Mouse (Mus musculus): Measurements from ENCODE around the gene Lactb. TPM values are rescaled to one million over a fixed set of nuclear protein-coding genes. Genes with fewer than 3 reads are reported as not detected.

The Lactb gene
- polyA plus RNA-seq, 1 experiment from 2014 or later: 11.9 TPM

DNA sequence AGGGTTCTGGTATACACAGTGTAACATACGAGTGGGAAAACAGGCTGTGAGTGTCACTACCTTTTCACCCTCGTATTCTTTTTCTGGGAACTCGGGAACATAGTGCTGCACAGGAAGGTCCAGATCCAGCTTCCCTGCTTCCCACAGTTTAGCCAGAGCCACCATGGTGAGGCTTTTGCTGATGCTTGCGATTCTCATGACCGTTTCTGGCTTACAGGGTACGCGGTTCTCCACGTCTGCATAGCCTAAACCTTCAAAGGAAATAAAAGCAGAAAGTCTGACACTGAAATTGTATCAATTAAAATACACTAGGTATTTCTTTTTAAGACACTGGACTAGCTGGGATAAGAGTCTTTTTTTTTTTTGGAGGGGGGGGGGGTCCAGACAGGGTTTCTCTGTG is 4.2 kb downstream of the Lactb start:
- 85% methylated on average over 8 of the region's 8 CpGs for WGBS
- ATAC-seq (ENCODE audit: insufficient read depth, low FRiP score, low TSS enrichment): no peak

GRCm38 (mm10) chr9:66967492-66967891 is 7.8 kb downstream of the Lactb start:
- no peaks in the 10 kb centered on the region for H3K36me3 ChIP-seq (ENCODE audit: control insufficient read depth, insufficient read depth, low read length)
- no peak overlapping the region for H3K27ac ChIP-seq (ENCODE audit: low read depth, low read length)
- no peaks in the 10 kb centered on the region for H3K4me1 ChIP-seq (ENCODE audit: control insufficient read depth, insufficient read depth, low read length)
- H3K9ac ChIP-seq (ENCODE audit: low read length): no peak overlapping the region
- H3K27me3 ChIP-seq (ENCODE audit: control insufficient read depth, insufficient read depth, low read length): no peaks in the 10 kb centered on the region
- H3K4me3 ChIP-seq (ENCODE audit: low read depth, low read length): no peak overlapping the region
- H3K9me3 ChIP-seq (ENCODE audit: control insufficient read depth, low read length): no peaks in the 10 kb centered on the region
- 83% methylated on average over 8 of the region's 8 CpGs for WGBS
- ATAC-seq (ENCODE audit: insufficient read depth, low FRiP score, low TSS enrichment) (no peak), DNase-seq (ENCODE audit: low spot score) (no peak)
- H3K4me2 ChIP-seq (ENCODE audit: low read depth): no peak overlapping the region

More for the DNA sequence above, 4.2 kb downstream of the Lactb start:
- Histone ChIP-seq H3K27me3 (ENCODE audit: control insufficient read depth, insufficient read depth, low read length) (no peaks in the 10 kb centered on the region), H3K4me2 (ENCODE audit: low read depth) (no peak overlapping the region), H3K4me3 (ENCODE audit: low read depth, low read length) (no peak overlapping the region), H3K9ac (ENCODE audit: low read length) (no peak overlapping the region), H3K9me3 (ENCODE audit: control insufficient read depth, low read length) (no peaks in the 10 kb centered on the region), H3K36me3 (ENCODE audit: control insufficient read depth, insufficient read depth, low read length) (no peaks in the 10 kb centered on the region), H3K27ac (ENCODE audit: low read depth, low read length) (no peak overlapping the region), H3K4me1 (ENCODE audit: control insufficient read depth, insufficient read depth, low read length) (no peaks in the 10 kb centered on the region)
- no peak for DNase-seq (ENCODE audit: low spot score)

- no peaks in the 10 kb centered on the region for H3K27me3 ChIP-seq (ENCODE audit: control insufficient read depth, insufficient read depth, low read length)
- DNase-seq (ENCODE audit: low spot score) (no peak), ATAC-seq (ENCODE audit: insufficient read depth, low FRiP score, low TSS enrichment) (no peak)
- H3K9ac ChIP-seq (ENCODE audit: low read length): no peak overlapping the region
- no peak overlapping the region for H3K4me3 ChIP-seq (ENCODE audit: low read depth, low read length)
- H3K36me3 ChIP-seq (ENCODE audit: control insufficient read depth, insufficient read depth, low read length): no peaks in the 10 kb centered on the region
- H3K27ac ChIP-seq (ENCODE audit: low read depth, low read length): no peak overlapping the region
- WGBS: 80% methylated on average over 3 of the region's 3 CpGs
- H3K4me2 ChIP-seq (ENCODE audit: low read depth): no peak overlapping the region
- no peaks in the 10 kb centered on the region for H3K9me3 ChIP-seq (ENCODE audit: control insufficient read depth, low read length)
- no peaks in the 10 kb centered on the region for H3K4me1 ChIP-seq (ENCODE audit: control insufficient read depth, insufficient read depth, low read length)
These were observed 13.8 kb downstream of the Lactb start for GRCm38 (mm10) chr9:66961478-66961877.

GRCm38 (mm10) chr9:66957451-66957850 is 17.8 kb downstream of the Lactb start:
- ATAC-seq (ENCODE audit: insufficient read depth, low FRiP score, low TSS enrichment) (no peak), DNase-seq (ENCODE audit: low spot score) (no peak)
- Histone ChIP-seq H3K27me3 (ENCODE audit: control insufficient read depth, insufficient read depth, low read length) (no peaks in the 10 kb centered on the region), H3K4me1 (ENCODE audit: control insufficient read depth, insufficient read depth, low read length) (no peaks in the 10 kb centered on the region), H3K9ac (ENCODE audit: low read length) (no peak overlapping the region), H3K4me3 (ENCODE audit: low read depth, low read length) (no peak overlapping the region), H3K36me3 (ENCODE audit: control insufficient read depth, insufficient read depth, low read length) (peaks cover 2% of the 10 kb centered on the region; the same call in 1 of the 2 replicates), H3K9me3 (ENCODE audit: control insufficient read depth, low read length) (no peaks in the 10 kb centered on the region), H3K4me2 (ENCODE audit: low read depth) (no peak overlapping the region), H3K27ac (ENCODE audit: low read depth, low read length) (no peak overlapping the region)
- WGBS: 88% methylated on average over 3 of the region's 3 CpGs

GRCm38 (mm10) chr9:66952886-66953285 is 22.4 kb downstream of the Lactb start:
- Histone ChIP-seq H3K4me1 (ENCODE audit: control insufficient read depth, insufficient read depth, low read length) (no peaks in the 10 kb centered on the region), H3K4me3 (ENCODE audit: low read depth, low read length) (no peak overlapping the region), H3K27me3 (ENCODE audit: control insufficient read depth, insufficient read depth, low read length) (no peaks in the 10 kb centered on the region), H3K36me3 (ENCODE audit: control insufficient read depth, insufficient read depth, low read length) (peaks cover 2% of the 10 kb centered on the region; the same call in 1 of the 2 replicates), H3K4me2 (ENCODE audit: low read depth) (no peak overlapping the region), H3K9me3 (ENCODE audit: control insufficient read depth, low read length) (no peaks in the 10 kb centered on the region), H3K9ac (ENCODE audit: low read length) (no peak overlapping the region), H3K27ac (ENCODE audit: low read depth, low read length) (no peak overlapping the region)
- WGBS: 89% methylated on average over 2 of the region's 2 CpGs
- ATAC-seq (ENCODE audit: insufficient read depth, low FRiP score, low TSS enrichment): no peak
- no peak for DNase-seq (ENCODE audit: low spot score)

GRCm38 (mm10) chr9:66952321-66952720 is 23.0 kb downstream of the Lactb start:
- no peak overlapping the region for H3K4me3 ChIP-seq (ENCODE audit: low read depth, low read length)
- ATAC-seq (ENCODE audit: insufficient read depth, low FRiP score, low TSS enrichment) (no peak), DNase-seq (ENCODE audit: low spot score) (no peak)
- no peaks in the 10 kb centered on the region for H3K9me3 ChIP-seq (ENCODE audit: control insufficient read depth, low read length)
- H3K9ac ChIP-seq (ENCODE audit: low read length): no peak overlapping the region
- 82% methylated on average over 8 of the region's 8 CpGs for WGBS
- H3K27ac ChIP-seq (ENCODE audit: low read depth, low read length): no peak overlapping the region
- no peaks in the 10 kb centered on the region for H3K4me1 ChIP-seq (ENCODE audit: control insufficient read depth, insufficient read depth, low read length)
- no peaks in the 10 kb centered on the region for H3K27me3 ChIP-seq (ENCODE audit: control insufficient read depth, insufficient read depth, low read length)
- peaks cover 2% of the 10 kb centered on the region; the same call in 1 of the 2 replicates for H3K36me3 ChIP-seq (ENCODE audit: control insufficient read depth, insufficient read depth, low read length)
- no peak overlapping the region for H3K4me2 ChIP-seq (ENCODE audit: low read depth)

DNA sequence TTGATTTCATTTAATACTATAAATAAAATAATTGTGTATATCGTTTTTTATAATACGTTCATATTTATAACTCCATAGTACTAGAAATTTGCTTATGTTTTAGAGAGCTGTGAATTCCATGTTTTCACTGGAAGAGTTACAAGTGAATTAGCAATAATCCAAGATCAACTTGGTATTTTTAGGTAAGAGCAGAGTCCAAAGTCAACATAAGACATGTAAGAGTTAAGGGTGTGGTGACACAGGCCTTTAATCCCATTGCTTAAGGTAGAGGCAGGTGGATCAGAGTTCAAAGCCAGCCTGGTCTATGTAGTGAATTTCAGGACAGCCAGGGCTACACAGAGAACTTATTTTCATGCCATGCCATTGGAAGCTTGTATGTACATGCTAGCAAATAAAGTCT is 26.7 kb downstream of the Lactb start:
- H3K27ac ChIP-seq (ENCODE audit: low read depth, low read length): no peak overlapping the region
- no peaks in the 10 kb centered on the region for H3K36me3 ChIP-seq (ENCODE audit: control insufficient read depth, insufficient read depth, low read length)
- 97% methylated on average over 2 of the region's 2 CpGs for WGBS
- DNase-seq (ENCODE audit: low spot score) (no peak), ATAC-seq (ENCODE audit: insufficient read depth, low FRiP score, low TSS enrichment) (no peak)
- H3K9me3 ChIP-seq (ENCODE audit: control insufficient read depth, low read length): no peaks in the 10 kb centered on the region
- no peak overlapping the region for H3K4me2 ChIP-seq (ENCODE audit: low read depth)
- H3K9ac ChIP-seq (ENCODE audit: low read length): no peak overlapping the region
- no peak overlapping the region for H3K4me3 ChIP-seq (ENCODE audit: low read depth, low read length)
- H3K4me1 ChIP-seq (ENCODE audit: control insufficient read depth, insufficient read depth, low read length): no peaks in the 10 kb centered on the region; the same call in 1 of the 2 replicates
- H3K27me3 ChIP-seq (ENCODE audit: control insufficient read depth, insufficient read depth, low read length): no peaks in the 10 kb centered on the region

GRCm38 (mm10) chr9:66945647-66946641 is 29.3 kb downstream of the Lactb start, which contains the start of gene Rps27l:
Gene Rps27l, plus strand, starts transcription at chr9:66946086.
- Histone ChIP-seq H3K9me3 (ENCODE audit: control insufficient read depth, low read length) (no peaks in the 10 kb centered on the region), H3K4me3 (ENCODE audit: low read depth, low read length) (peak within 1 kb of the TSS; percentile 94), H3K4me2 (ENCODE audit: low read depth) (peak within 1 kb of the TSS; percentile 76), H3K4me1 (ENCODE audit: control insufficient read depth, insufficient read depth, low read length) (no peaks in the 10 kb centered on the region; the same call in 1 of the 2 replicates), H3K36me3 (ENCODE audit: control insufficient read depth, insufficient read depth, low read length) (no peaks in the 10 kb centered on the region), H3K27ac (ENCODE audit: low read depth, low read length) (peak within 1 kb of the TSS; percentile 89), H3K27me3 (ENCODE audit: control insufficient read depth, insufficient read depth, low read length) (no peaks in the 10 kb centered on the region), H3K9ac (ENCODE audit: low read length) (peak within 1 kb of the TSS; percentile 91)
- peak; percentile 99 for ATAC-seq (ENCODE audit: insufficient read depth, low FRiP score, low TSS enrichment)
- peak; percentile 97 for DNase-seq (ENCODE audit: low spot score)
- WGBS: under 1% methylated on average over 74 of the region's 77 CpGs

DNA sequence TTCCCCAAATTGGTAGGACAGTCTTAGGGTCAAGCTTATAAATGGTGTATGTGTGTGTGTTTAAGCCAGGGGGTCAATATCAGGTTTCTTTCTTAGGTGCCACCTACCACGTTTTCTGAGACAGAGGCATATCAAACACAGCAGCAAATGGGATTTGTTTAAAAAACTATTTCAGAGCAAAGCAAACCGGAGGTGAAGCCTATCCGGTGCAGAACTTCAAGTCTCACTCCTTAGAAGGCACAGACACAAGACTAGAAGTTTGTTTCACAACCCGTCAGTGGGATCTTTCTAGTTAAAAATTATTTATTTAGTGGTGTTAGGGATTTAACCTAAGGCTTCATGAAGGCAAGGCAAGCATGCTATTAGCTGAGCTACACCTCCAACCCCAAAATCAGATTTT is 30.1 kb downstream of the Lactb start:
- H3K36me3 ChIP-seq (ENCODE audit: control insufficient read depth, insufficient read depth, low read length): no peaks in the 10 kb centered on the region
- 36% methylated on average over 4 of the region's 4 CpGs for WGBS
- H3K27me3 ChIP-seq (ENCODE audit: control insufficient read depth, insufficient read depth, low read length): no peaks in the 10 kb centered on the region
- peak overlapping the region; percentile 41 for H3K4me2 ChIP-seq (ENCODE audit: low read depth)
- H3K4me3 ChIP-seq (ENCODE audit: low read depth, low read length): peak overlapping the region; percentile 94
- DNase-seq (ENCODE audit: low spot score) (no peak), ATAC-seq (ENCODE audit: insufficient read depth, low FRiP score, low TSS enrichment) (no peak)
- H3K4me1 ChIP-seq (ENCODE audit: control insufficient read depth, insufficient read depth, low read length): no peaks in the 10 kb centered on the region; the same call in 1 of the 2 replicates
- peak overlapping the region; percentile 91 for H3K9ac ChIP-seq (ENCODE audit: low read length)
- H3K9me3 ChIP-seq (ENCODE audit: control insufficient read depth, low read length): no peaks in the 10 kb centered on the region
- no peak overlapping the region for H3K27ac ChIP-seq (ENCODE audit: low read depth, low read length)
